Mouse (Mus musculus): ENCODE data around the gene Nap1l1.

GRCm38 (mm10) chr10:111495888-111496287 is 22.9 kb downstream of the Nap1l1 start:
- no peak for TF ChIP-seq CTCF (IDR thresholded peaks at IDR 0.05; ENCODE audit: low read depth, low read length)
- no peak for TF ChIP-seq POLR2A (IDR thresholded peaks at IDR 0.05; ENCODE audit: extremely low read depth, insufficient read depth, low read length)

All from liver, adult 2 months (tissue).